Mouse (Mus musculus) kidney, postnatal 0 days (tissue): ENCODE results near the gene Olfr433. TPM values are rescaled to one million over a fixed set of nuclear protein-coding genes. Genes with fewer than 3 reads are reported as not detected.

Source experiments
- ATAC-seq: fragments of 200-750 bp; cut with Nextera tagmentation; replicated peaks from 2 replicates; pipeline ENCODE4 v1.8.0; 2017; ENCODE audit warnings: low read depth, moderate number of reproducible peaks, moderate TSS enrichment, moderate library complexity; ENCODE audit not compliant: low FRiP score
- DNase-seq: peaks from one replicate; pipeline ENCODE4 v3.0.0-alpha.2; 2016; ENCODE audit warnings: low spot score
- H3K27ac ChIP-seq: fragments of 300-500 bp; sonication (generic); 2 replicates; pipeline ENCODE4 v1.5.1; 2014; ENCODE audit warnings: mild to moderate bottlenecking
- H3K27me3 ChIP-seq: fragments of 300-500 bp; sonication (generic); 2 replicates; pipeline ENCODE4 v1.6.1; 2014; ENCODE audit warnings: low read length, mixed read lengths; ENCODE audit not compliant: insufficient read depth
- H3K36me3 ChIP-seq: fragments of 300-500 bp; sonication (generic); 2 replicates; pipeline ENCODE4 v1.6.1; 2014; ENCODE audit warnings: low read length, mixed read lengths; ENCODE audit not compliant: insufficient read depth
- H3K4me1 ChIP-seq: fragments of 300-500 bp; sonication (generic); replicated peaks from 2 replicates; pipeline ENCODE4 v1.6.1; 2014; ENCODE audit warnings: antibody characterized with exemption, low read length, mixed read lengths; ENCODE audit not compliant: insufficient read depth
- H3K4me2 ChIP-seq: fragments of 300-500 bp; sonication (generic); 2 replicates; pipeline ENCODE4 v1.6.1; 2014; ENCODE audit warnings: mild to moderate bottlenecking, low read length, moderate library complexity, mixed read lengths
- H3K4me3 ChIP-seq: fragments of 300-500 bp; sonication (generic); replicated peaks from 2 replicates; pipeline ENCODE4 v1.5.1; 2014; ENCODE audit warnings: low read depth, low read length
- H3K9ac ChIP-seq: fragments of 300-500 bp; sonication (generic); 2 replicates; pipeline ENCODE4 v1.6.1; 2014; ENCODE audit warnings: low read depth, low read length
- H3K9me3 ChIP-seq: fragments of 300-500 bp; sonication (generic); replicated peaks from 2 replicates; pipeline ENCODE4 v1.6.1; 2016; ENCODE audit warnings: low read length, inconsistent platforms, mixed read lengths
- CTCF ChIP-seq: IDR thresholded peaks from 2 replicates; pipeline ENCODE4 v1.5.1; 2016; ENCODE audit warnings: antibody characterized with exemption, low read depth, mild to moderate bottlenecking, moderate library complexity
- WGBS: fragments of 180-500 bp; shearing (Covaris S2); extraction: QIAGEN DNeasy Blood & Tissue Kit; methylation state at CpG from one replicate; pipeline ENCODE4 v1.1.7; 2014; 5-methylcytosine and 5-hydroxymethylcytosine counted together
- polyA plus RNA-seq: library from polyadenylated mRNA; unstranded; fragments of >200 nt; fragmentation: Nextera tagmentation; extraction: Ambion mirVana; gene quantifications from 2 replicates; pipeline ENCODE4 v1.2.1, GENCODE M21; 2015

Gene Olfr433
- polyA plus RNA-seq, 1 experiment from 2014 or later, result not detected

- ATAC-seq (no peak), DNase-seq (no peak)
- H3K4me3 ChIP-seq, result no peak overlapping the region
- no peak overlapping the region for H3K4me2 ChIP-seq
- no peak overlapping the region for H3K27ac ChIP-seq
- no peak for TF ChIP-seq CTCF
- H3K36me3 ChIP-seq, result no peaks in the 10 kb centered on the region
- H3K4me1 ChIP-seq, result no peaks in the 10 kb centered on the region
- WGBS, result 85% methylated on average over 4 of the region's 4 CpGs
- H3K9ac ChIP-seq, result no peak overlapping the region
- H3K27me3 ChIP-seq, result no peaks in the 10 kb centered on the region
- H3K9me3 ChIP-seq, result no peaks in the 10 kb centered on the region
Observed at GRCm38 (mm10) chr1:174051515-174051914, 11.0 kb downstream of the Olfr433 start.

GRCm38 (mm10) chr1:174051931-174052536 is 11.5 kb downstream of the Olfr433 start:
- no peak for TF ChIP-seq CTCF
- H3K27ac ChIP-seq, result no peak overlapping the region

GRCm38 (mm10) chr1:174052981-174053380 is 12.5 kb downstream of the Olfr433 start:
- H3K9me3 ChIP-seq, result no peaks in the 10 kb centered on the region
- 65% methylated on average over 3 of the region's 3 CpGs for WGBS
- no peak for TF ChIP-seq CTCF

More at GRCm38 (mm10) chr1:174051931-174052536, 11.5 kb downstream of the Olfr433 start:
- Histone ChIP-seq H3K4me3 (no peak overlapping the region), H3K9ac (no peak overlapping the region), H3K4me1 (no peaks in the 10 kb centered on the region), H3K27me3 (no peaks in the 10 kb centered on the region), H3K4me2 (no peak overlapping the region), H3K36me3 (no peaks in the 10 kb centered on the region), H3K9me3 (no peaks in the 10 kb centered on the region)
- no peak for ATAC-seq
- DNase-seq, result no peak
- 85% methylated on average over 5 of the region's 5 CpGs for WGBS

GRCm38 (mm10) chr1:174055248-174055647 is 14.7 kb downstream of the Olfr433 start:
- DNase-seq (no peak), ATAC-seq (no peak)
- no peak overlapping the region for H3K9ac ChIP-seq
- no peaks in the 10 kb centered on the region for H3K36me3 ChIP-seq
- H3K4me1 ChIP-seq, result no peaks in the 10 kb centered on the region
- no peaks in the 10 kb centered on the region for H3K27me3 ChIP-seq
- H3K4me3 ChIP-seq, result no peak overlapping the region
- H3K9me3 ChIP-seq, result no peaks in the 10 kb centered on the region
- no peak overlapping the region for H3K4me2 ChIP-seq
- WGBS, result 83% methylated on average over 2 of the region's 2 CpGs
- H3K27ac ChIP-seq, result no peak overlapping the region
- no peak for TF ChIP-seq CTCF

More at GRCm38 (mm10) chr1:174052981-174053380, 12.5 kb downstream of the Olfr433 start:
- ATAC-seq (no peak), DNase-seq (no peak)
- Histone ChIP-seq H3K4me3 (no peak overlapping the region), H3K4me2 (no peak overlapping the region), H3K27me3 (no peaks in the 10 kb centered on the region), H3K4me1 (no peaks in the 10 kb centered on the region), H3K9ac (no peak overlapping the region), H3K27ac (no peak overlapping the region), H3K36me3 (no peaks in the 10 kb centered on the region)

GRCm38 (mm10) chr1:174066305-174066704 is 25.8 kb downstream of the Olfr433 start, which contains the start of gene Olfr430:
Gene Olfr430 (plus strand): TSS chr1:174066605.
- 90% methylated on average over 3 of the region's 3 CpGs for whole genome bisulfite sequencing

GRCm38 (mm10) chr1:174084031-174084430 is 43.5 kb downstream of the Olfr433 start, which contains the start of gene Olfr429:
Gene Olfr429 (plus strand): TSS chr1:174084331.
- DNase-seq (no peak), ATAC-seq (no peak)
- TF ChIP-seq CTCF, result no peak
- H3K27me3 ChIP-seq, result no peaks in the 10 kb centered on the region
- no peak within 1 kb of the TSS for H3K4me2 ChIP-seq
- H3K4me3 ChIP-seq, result no peak within 1 kb of the TSS
- H3K9me3 ChIP-seq, result no peaks in the 10 kb centered on the region
- no peaks in the 10 kb centered on the region for H3K36me3 ChIP-seq
- H3K4me1 ChIP-seq, result no peaks in the 10 kb centered on the region
- 75% methylated on average over 2 of the region's 2 CpGs for WGBS
- H3K9ac ChIP-seq, result no peak within 1 kb of the TSS
- no peak within 1 kb of the TSS for H3K27ac ChIP-seq

More at GRCm38 (mm10) chr1:174066305-174066704, 25.8 kb downstream of the Olfr433 start, which contains the start of gene Olfr430:
- DNase-seq (no peak), ATAC-seq (no peak)
- Histone ChIP-seq H3K9me3 (no peaks in the 10 kb centered on the region), H3K27ac (no peak within 1 kb of the TSS), H3K9ac (no peak within 1 kb of the TSS), H3K4me2 (no peak within 1 kb of the TSS), H3K36me3 (no peaks in the 10 kb centered on the region), H3K27me3 (no peaks in the 10 kb centered on the region), H3K4me3 (no peak within 1 kb of the TSS), H3K4me1 (no peaks in the 10 kb centered on the region)
- TF ChIP-seq CTCF, result no peak

Other genes starting within 250 kb of the Olfr433 start
- 1.4 and 1.9 TPM in 2 replicates for gene Ifi211, start 127.7 kb upstream of the Olfr433 start, polyA plus RNA-seq
- 13.5 and 15.9 TPM in 2 replicates for gene Mndal, start 98.2 kb upstream of the Olfr433 start, polyA plus RNA-seq
- 7.7 TPM in 2 replicates for gene Ifi203, start 98.0 kb upstream of the Olfr433 start, polyA plus RNA-seq
- gene Ifi202b, start 58.0 kb upstream of the Olfr433 start, polyA plus RNA-seq, result not detected in 2 replicates
- gene Ifi205, start 8.9 kb upstream of the Olfr433 start, polyA plus RNA-seq, result 0.24 and 0.48 TPM in 2 replicates
- not detected in 2 replicates for gene Olfr432, start 8.5 kb downstream of the Olfr433 start, polyA plus RNA-seq
- not detected in 2 replicates for gene Olfr430, start 25.9 kb downstream of the Olfr433 start, polyA plus RNA-seq
- not detected in 2 replicates for gene Olfr429, start 43.6 kb downstream of the Olfr433 start, polyA plus RNA-seq
- gene Olfr427, start 56.2 kb downstream of the Olfr433 start, polyA plus RNA-seq, result not detected in 2 replicates
- gene Olfr231, start 80.5 kb downstream of the Olfr433 start, polyA plus RNA-seq, result not detected in 2 replicates
- not detected in 2 replicates for gene Olfr424, start 90.8 kb downstream of the Olfr433 start, polyA plus RNA-seq
- not detected in 2 replicates for gene Olfr420, start 114.9 kb downstream of the Olfr433 start, polyA plus RNA-seq
- 0.08 and 0.12 TPM in 2 replicates for gene Spta1, start 132.1 kb downstream of the Olfr433 start, polyA plus RNA-seq
- gene Olfr419, start 211.4 kb downstream of the Olfr433 start, polyA plus RNA-seq, result not detected in 2 replicates